Mouse (Mus musculus) megakaryocyte-erythroid progenitor cell, adult 5-6 weeks (primary cell): Measurements from ENCODE around the gene Arhgap27. TPM values are rescaled to one million over a fixed set of nuclear protein-coding genes. Genes with fewer than 3 reads are reported as not detected.
"Not testable (repeated sequence)": the region's sequence is repeated elsewhere in the genome, so short reads cannot be mapped to it uniquely, and the experiment has no call there.

ENCODE experiments used
- ATAC-seq: replicated peaks from 2 replicates; pipeline ENCODE4 v1.8.0; 2016; ENCODE audit warnings: mild to moderate bottlenecking, inconsistent platforms; ENCODE audit not compliant: severe bottlenecking, poor library complexity, low FRiP score, low TSS enrichment
- total RNA-seq, 2 experiments: library from RNA; stranded (forward) in 1 of 2; stranded (reverse) in 1 of 2; fragments of 200-1000, 215-1000 nt in 1 of 2; fragments of >200 nt in 1 of 2; fragmentation: Nextera tagmentation in 1 of 2; gene quantifications; 2 replicates each; pipeline ENCODE4 v1.2.3; 2014 to 2017

Arhgap27 gene
- total RNA-seq, 2 experiments from 2014 or later, result 1.4 to 2.1 TPM

DNA sequence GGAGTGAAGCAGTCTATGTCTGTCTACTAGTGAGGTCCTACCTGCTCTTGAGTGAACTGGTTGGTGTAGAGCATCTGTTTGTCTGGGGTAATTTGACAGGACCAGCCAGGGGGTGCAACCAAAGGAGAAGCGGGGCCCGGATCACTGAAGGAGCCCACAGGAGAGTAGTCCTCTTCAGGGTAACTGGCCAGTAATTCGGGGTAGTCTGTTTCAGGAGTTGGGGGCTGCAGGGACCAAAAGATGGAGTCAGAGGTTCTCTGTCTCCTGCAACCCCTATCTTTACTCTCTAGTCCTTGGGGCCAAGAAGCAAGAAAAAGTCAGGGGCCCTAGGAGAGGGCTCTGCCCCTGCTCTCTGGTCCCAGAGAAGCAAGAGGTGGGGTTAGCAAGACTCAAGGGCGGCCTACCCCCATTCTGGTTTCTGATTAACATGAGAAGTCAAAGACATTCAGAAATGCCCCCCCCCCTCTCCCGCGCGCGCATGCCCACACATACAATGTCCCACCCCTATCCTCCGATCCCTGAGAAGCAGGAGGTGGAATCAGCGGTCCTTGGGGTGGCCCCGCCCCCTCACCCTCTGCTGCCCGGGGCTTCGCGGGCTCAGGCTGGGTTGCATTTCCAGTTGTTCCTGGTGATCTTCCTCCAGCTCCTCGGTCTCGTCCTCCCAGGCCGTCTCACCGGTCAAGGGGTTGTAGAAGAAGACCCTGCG is 23.9 kb downstream of the Arhgap27 start:
- no peak for ATAC-seq

DNA sequence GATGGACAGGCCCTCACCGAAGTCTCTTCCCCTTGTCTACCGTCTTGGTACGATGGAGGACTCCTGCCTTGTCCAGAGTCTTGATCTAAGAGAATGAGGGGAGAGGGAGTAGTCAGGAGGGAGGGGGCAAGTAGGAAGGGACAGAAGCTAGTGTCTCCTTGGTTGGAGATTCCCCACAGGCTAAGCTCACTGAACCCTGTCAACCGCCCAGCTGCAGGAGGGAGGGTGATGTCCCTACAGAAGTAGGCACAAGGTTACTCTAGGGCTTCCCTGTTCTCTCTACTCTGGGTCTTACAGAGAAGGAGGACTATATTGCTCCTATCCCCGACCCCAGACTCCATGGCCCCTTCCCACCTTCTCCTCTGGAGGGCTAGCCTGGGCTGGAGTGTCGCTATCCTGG is 24.8 kb downstream of the Arhgap27 start:
- ATAC-seq, result no peak

DNA sequence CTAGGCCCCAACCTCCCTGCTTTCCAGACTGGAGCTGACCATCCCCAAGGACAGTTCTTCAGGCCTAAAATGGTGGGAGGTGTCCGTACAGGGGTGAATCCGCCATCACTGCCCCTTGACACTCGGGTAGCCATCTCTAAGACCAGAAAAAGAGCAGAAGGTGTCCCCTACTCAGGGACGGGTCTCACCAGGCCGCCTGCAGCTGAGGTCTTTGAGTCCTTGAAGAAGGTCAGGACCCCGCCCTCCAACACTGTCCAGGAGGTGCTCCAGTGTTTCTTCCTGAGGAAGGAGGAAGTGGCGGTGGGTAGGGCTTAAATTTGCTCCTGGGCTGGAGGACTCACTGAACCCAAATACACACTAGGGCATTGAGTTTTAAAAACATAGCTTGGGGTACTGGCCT is 25.4 kb downstream of the Arhgap27 start:
- ATAC-seq, result no peak

DNA sequence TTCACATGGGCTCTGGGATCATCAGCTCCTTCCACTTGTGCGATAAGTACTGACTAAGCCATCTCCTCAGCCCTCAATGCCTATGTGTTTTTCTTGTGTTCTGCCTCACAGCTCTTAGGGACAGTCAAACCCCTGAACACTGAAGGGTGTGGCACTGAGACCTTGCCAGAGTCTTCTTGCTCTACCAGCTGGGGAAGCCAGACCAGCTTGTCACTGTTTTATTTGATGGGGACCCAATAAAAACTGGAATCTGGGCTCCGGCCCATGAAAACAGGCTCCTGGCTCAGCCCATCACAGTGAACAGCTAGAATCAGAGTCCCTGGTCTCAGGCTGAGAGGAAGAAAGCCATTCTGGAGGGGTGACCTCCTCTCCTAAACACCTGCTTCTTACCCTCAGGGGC is 26.3 kb downstream of the Arhgap27 start:
- no peak for ATAC-seq

DNA sequence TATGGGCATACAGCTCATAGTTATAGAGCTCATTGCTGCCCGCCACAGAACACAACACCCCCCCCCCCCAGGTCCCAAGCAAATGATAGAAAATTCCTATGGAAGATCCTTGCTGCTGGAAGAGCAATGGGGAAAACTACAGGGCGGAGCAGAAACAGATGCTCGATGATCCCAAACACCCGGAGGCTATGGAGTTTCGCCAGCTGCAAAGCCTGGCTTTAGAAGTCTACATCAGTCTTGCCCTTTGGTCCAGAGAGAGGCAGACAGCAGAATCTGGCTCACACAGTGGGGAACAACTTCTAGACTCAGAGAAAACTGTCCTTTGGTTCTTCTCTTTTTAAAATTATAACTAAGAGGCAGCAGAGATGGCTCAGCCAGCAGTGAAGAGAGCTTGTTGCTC is 27.9 kb downstream of the Arhgap27 start:
- ATAC-seq, result no peak

DNA sequence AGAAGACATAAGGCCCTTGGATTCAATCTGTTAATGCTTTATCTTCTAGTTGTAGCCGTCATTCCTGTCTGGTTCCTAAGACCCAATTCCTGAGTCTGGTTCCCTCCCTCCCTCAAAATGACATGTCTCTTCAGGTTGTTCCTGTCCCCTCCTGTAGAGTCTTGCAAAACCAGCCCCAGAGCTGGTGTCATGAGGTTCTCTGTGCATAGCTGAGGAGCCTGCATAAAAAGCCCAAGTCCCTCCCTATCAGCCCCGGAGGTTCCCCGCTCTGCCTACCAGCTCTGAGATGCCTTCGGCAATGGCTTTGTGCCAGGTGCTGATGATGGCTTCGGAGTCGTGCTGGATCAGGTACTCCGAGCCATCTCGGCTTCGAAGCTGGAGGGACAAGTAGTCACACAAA is 28.6 kb downstream of the Arhgap27 start:
- no peak for ATAC-seq

DNA sequence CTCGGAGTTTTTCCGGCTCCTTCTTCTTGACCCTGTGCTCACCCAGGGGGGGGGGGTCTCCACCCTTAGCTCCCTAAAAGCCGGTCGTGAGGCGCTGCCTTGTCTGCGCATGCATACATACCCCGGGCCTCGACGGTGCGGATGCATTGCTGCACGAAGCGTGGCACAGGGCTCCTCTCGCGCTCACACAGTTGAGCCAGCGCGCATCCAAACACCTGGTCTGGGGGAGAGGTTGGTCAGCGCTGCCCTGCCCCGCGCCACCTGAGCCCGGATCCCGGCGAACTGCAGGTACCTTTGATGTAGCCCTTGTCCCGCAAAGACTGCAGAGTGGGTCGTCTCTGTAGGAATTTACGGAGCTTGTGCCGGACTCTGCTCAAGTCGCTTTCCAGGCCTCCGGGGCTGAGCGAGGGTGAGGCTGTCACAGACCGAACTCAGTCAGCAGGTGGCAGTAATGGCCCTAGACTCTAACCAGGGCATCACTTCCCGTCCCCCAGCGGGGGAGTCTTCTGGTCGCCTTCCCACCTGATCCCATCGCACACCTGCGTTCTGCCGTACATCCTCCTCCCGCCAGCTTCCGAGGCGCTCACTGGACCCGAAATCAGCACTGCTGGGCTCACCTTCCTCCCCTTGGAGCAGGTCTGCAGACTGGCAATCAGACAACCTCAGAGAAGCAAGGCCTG is 29.6 kb downstream of the Arhgap27 start:
- ATAC-seq, result no peak

DNA sequence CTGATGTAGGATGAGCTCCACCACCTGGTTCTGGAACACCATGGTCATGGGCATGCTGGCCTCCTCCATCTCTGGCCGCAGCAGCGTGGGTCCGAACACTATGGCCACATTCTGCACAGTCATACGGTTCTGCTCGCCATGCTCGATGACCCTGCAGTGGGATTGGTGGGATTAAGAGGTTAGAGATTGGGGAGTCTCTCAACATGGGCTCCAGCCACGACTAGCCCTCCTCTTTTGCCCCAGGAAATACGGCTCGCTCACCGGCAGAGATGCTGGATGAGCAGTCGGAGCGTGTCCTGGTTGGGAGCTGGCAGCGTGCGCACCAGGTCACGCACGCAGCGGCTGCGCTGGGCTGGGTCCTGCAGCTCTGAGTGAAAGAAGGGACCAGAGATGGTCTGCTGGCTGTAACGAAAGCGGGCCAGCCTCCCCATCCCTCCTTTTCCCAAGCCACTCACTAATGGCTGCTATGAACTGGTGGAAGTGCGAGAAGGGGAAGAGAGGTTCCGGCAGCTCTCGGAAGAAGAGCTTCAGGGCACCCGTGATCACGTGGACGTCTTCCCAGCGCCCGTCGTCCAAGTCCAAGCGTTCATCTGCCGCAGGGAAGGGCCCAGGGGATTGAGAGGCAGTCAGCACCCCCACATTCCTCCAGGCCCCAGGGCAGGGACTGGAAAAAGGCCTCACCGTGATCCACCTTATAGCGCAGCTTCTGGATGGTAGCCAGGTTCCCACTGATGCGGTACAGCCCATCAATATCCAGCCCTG is 30.4 kb downstream of the Arhgap27 start:
- ATAC-seq, result no peak

DNA sequence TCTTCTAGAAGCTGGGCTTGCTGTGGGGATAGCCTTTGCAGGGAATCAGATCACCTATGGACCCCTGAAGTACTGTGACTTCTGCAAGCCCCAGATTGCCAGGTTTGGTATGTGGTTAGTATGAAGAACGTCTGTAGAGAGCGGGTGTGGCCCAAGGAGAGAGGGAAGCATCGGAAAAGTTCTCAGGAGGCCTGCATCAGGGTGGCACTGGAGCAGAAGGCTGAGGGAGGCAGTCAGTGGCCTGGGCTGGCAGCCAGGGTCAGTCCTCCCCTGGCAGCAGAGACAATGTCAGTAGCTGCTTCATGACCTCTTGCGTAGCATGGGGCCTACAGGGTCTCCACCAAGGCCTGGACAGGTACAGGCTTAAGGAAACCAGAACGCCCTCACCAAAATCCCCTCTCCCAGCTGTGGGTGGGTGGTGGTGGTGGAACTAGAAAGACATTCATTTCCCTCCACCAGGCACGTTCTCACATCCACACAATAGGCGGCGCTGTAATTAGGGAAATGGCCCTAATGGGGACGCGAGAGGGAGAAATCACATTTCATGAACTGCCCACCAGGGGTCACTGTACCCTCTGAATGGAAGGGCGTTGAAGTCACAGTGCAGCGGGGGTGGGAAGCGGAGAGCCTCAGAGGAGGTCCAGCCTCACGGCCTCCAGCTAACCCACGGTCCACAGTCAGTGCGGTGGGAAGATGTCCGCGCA is 31.2 kb downstream of the Arhgap27 start:
- peak; percentile 70 for ATAC-seq

DNA sequence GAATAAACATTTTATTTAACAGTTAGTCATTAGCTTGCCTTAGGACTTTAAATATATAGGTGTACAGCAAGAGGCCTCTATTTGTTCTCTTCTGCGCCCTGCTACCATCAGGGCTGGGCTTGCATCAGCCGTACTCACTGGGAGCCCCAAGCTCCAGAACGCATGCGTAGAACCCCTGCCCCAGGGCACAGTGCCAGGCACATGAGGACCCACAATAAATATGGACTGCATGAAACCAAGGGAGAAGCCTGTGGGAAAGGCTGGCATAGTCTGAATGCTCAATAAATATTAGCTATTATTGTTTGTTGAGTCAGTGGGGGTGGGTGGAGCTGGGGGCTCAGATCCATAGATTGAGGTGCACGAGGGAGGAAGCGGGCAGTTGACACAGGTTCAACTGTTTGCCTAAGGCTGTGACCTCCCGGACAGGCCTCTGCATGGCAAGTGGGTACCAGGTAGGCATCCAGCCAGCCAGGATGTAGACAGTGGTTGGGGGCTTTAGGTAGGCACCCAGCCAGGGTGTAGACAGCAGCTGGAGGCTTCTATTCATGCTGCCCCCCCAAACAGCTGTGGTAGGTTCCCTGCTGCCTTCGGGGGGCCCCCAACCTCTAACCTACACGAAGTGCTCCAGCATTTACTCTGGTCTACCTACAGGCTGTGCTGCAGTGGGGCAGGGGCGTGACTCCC is 31.8 kb downstream of the Arhgap27 start:
- ATAC-seq, result no peak

DNA sequence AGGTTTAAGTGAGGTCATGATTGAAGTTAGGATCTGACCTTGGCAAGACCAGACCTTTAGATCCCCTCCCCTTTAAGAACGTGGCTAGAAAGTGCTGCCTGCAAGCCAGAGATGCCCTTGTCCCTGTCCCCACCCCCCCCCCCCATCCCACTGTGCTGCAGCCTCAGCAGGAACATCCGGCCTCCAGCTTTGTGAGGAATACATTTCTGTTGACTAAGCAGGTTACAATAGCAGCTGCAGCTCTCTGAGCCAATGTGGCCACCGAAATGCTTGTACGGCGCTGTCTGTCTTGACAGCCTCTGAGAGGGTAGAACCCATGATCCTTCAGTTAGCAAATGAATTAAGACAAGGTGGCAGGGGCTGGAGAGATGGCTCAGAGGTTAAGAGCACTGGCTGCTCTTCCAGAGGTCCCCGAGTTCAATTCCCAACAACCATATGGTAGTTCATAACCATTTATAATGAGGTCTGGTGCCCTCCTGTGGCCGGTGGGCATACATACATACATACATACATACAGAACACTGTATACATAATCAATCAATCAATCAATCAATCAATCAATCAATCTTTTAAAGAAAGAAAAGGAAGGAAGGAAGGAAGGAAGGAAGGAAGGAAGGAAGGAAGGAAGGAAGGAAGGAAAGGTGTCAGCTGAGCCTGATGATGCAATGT is 32.7 kb downstream of the Arhgap27 start:
- ATAC-seq, result no peak

DNA sequence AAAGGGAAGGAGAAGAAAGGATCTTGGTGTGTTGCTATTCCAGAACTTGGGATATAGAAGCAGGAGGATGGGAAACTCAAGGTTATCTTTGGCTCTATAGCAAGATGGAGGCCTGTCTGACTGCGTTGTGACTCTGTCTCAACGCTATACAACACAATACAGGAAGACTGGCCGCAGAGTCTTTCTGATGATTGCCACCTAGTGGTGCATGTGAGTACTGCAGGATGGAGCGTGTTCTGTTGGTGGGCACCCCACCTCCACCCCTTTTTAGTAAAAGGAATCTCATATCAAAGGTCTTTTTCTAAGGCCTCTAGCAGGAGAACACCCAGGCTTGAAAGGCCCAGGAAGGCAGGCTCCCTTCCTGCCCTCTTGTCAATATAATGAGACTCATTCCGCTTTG is 36.5 kb downstream of the Arhgap27 start:
- peak; percentile 72; the same call in 1 of the 2 replicates for ATAC-seq

DNA sequence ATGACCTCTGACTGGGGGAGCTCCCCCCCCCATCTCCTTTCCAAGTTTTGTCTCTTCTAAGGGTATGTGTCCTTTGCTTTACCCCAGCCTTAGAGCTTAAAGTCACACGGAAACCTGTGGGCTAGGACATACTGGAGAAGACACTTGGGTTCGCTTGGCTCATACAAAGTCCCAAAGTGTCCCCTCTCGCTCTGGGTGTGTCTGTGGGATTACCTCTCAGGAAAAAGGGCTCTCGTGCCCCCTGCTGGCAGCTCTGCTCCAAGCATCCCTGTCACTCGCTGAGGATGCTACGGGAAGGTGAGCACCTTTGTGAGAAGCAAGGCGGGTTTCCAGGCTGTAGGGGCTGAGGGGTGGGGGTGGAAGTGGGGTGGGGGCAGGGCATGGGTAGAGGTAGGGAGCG is 38.3 kb downstream of the Arhgap27 start:
- ATAC-seq, result peak; percentile 58

DNA sequence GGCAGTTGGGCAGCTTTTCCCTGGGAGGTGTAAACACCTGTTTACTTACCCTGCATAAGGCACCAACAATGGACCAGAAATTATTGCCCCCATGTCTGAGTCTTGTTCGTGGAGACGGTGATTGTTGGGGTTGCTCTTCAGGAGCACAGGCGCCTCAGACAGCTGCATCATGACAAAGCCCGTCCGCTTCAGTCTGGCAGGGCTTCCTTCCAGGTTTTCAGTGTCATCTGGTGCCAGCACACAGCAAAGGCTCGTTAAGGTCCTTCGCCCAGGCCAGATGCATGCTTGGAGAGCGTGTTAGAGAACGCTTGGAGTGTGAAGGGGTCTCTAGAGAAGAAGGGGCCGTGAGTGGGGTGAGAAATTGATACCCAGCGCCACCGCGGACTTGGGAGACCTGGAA is 38.8 kb downstream of the Arhgap27 start:
- no peak for ATAC-seq

DNA sequence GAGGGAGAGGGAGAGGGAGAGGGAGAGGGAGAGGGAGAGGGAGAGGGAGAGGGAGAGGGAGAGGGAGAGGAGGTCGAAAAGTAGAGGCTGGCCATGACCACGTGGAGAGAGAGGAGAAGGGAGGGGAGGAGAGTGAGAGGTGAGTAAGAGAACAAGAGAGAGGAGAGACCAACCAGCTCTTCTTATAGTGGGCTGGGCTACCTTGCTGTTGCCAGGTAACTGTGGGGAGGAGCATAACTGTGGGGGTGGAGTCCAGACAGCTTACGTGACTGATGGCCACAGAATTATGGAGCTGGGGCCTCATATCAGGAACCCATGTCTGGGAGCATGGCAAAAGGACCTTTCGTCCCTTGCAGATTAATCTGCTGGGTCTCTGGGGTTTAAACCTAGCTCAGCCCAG is 40.7 kb downstream of the Arhgap27 start:
- not testable (repeated sequence) for ATAC-seq

DNA sequence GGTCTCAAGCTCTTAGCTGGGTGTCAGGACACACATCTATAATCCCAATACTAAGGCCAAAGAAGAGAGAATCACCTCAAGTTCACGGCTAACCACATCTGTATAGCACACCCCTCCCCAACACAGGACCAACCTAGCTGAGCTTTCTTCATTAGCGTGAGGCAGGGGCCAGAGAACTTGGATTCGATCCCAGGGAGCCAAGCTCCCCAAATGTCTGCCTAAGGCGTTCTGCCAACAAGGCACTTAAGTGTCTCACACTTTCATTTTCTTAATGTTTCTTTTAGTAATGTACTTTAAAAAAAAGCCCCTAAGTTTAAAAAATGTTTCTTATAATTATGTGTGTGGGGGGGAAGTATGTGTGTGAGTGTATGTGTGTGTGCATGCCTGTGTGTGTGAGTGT is 42.8 kb downstream of the Arhgap27 start:
- ATAC-seq, result no peak

DNA sequence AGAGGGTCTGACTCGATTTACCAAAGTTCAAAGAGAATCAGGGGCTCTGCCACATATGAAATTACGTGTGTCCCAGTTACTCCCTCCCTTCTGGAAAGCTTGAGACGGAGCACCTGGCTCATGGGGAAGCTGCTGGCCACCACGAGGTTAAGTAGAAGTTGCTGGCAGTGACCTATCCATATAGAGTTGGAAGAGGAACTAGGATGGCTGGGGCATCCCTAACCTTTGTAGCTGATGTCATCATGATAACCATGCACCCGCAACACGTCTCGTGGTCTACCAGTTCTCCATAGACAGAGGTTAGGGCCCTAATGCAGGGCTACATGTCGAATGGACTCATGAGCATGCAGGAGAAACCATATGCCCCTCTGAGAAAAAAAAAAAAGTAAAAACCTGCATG is 43.3 kb downstream of the Arhgap27 start:
- no peak for ATAC-seq

DNA sequence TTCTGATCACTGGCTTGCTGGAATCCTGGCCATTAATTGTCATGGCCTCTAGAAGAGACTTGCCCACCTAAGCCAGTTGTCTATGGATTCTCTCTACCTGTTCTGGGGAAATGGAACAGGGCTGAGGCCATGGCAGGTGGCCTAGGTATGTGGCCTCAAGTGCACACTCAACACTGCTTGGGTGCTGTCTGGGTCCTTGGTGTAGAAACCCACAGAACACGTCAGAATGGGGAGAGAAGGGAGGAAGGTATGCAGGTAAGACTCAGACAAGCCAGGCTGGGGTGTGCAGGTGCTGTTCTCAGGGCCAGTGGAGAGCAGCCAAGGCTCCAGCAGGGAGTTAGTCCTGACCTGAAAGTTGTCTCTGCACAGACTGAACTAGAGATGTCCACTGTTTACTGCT is 45.5 kb downstream of the Arhgap27 start:
- no peak for ATAC-seq

DNA sequence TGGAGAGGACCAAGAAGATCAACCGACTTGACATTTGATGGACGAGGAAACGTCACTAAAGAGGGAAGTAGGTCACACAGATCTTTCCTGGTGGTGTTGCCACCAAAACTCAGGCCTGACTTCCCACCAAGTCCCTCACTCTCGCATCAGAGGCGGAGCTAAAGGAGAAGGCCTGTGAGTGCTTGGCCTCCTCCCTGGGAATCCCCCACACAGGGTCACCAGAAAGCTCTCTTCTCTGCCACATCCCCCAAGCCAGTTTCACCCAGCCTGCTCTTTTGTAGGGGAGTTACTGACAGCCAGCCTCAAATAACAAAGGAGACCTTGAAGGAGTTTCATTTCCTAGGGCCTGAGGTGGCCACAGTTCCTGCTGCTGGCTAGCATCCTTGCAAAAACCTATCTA is 48.1 kb downstream of the Arhgap27 start:
- no peak for ATAC-seq
